Mouse (Mus musculus): Measurements from ENCODE around the gene Kif5a. TPM values are rescaled to one million over a fixed set of nuclear protein-coding genes. Genes with fewer than 3 reads are reported as not detected.

Gene Kif5a
- total RNA-seq, 2 experiments from 2014 or later = 715 to 773 TPM

DNA sequence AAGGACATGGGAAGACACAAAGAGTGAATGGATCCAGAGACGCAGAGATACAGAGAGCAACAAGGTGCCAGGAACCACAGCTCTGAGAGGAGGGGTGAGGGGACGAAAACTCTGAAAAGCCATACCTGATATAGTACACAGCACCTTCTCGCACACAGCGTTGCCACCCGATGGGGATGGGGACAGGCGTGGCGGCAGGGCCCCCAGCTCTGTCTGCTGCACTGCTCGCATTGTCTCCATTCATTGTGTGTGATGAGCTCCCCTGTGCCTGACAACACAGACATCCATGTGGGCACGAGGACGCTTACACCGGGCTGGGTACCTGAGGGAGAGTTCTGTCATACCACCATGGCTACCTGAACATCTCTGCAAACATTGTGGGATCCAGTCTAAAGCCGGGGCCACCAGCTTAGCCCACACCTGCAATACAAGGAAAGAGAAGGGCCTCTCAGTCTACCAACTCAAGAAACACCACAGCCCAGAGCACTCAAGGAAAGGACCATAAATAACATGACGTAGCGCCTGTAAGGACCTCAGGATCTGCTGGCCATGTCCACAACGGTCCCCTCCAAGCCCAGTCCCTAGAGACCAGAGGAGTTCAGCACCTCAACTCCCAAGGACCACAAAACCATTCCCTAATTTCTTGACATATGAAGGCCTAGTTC is 24.3 kb upstream of the Kif5a start:
- Histone ChIP-seq H3K4me3 (peak overlapping the region; percentile 87), H3K27ac (peak overlapping the region; percentile 97)
- DNase-seq (ENCODE audit: low spot score in 2 of 2) = no peak
- TF ChIP-seq CTCF (conservative IDR thresholded peaks at IDR 0.05) = no peak

DNA sequence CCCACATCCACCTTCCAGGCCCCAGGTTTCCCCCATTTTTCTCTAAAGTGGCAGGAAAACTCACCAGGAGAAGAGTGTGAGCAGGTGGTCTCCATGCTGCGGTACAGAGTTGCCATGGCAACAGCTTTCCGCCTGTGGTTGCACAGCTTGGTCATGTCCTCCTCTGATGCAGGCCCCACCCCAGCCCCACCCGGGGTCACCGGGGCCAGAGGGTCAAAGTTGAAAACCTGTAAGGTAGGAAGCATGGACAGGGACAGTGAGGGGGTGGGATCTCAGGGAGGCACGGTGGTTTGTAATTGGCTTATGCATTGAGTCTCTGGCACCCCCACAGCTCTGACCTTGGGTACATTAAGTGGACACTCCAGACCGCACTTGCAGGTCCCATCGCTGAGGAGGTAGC is 23.6 kb upstream of the Kif5a start:
- no peak for DNase-seq (ENCODE audit: low spot score in 2 of 2)
- Histone ChIP-seq H3K27ac (peak overlapping the region; percentile 97; the same call in 1 of the 2 replicates), H3K4me3 (peak overlapping the region; percentile 87; the same call in 1 of the 2 replicates)
- TF ChIP-seq CTCF (conservative IDR thresholded peaks at IDR 0.05) = no peak

DNA sequence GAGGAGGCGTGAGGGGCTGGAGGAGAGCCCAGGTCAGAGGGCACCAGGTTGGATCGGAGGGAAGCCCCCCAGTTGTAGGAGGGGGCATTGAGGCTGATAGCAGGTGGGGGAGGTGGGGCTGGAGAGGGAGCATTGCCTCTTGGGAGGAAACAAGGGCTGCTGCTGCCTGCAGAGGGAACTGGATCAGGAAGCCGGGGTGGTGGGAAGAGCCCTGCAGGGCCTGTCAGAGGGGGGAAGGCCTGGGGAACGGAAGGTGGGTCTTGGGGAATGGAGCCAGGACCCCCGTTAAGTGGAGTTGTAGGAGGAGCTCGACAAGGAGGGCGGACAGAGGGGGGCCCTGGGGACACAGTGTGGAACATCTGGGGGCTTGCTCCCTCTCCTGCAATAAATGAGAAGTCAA is 23.0 kb upstream of the Kif5a start:
- no peak for TF ChIP-seq CTCF (conservative IDR thresholded peaks at IDR 0.05)
- Histone ChIP-seq H3K4me3 (no peak overlapping the region), H3K27ac (peak overlapping the region; percentile 97; the same call in 1 of the 2 replicates)
- DNase-seq (ENCODE audit: low spot score in 2 of 2) = no peak

DNA sequence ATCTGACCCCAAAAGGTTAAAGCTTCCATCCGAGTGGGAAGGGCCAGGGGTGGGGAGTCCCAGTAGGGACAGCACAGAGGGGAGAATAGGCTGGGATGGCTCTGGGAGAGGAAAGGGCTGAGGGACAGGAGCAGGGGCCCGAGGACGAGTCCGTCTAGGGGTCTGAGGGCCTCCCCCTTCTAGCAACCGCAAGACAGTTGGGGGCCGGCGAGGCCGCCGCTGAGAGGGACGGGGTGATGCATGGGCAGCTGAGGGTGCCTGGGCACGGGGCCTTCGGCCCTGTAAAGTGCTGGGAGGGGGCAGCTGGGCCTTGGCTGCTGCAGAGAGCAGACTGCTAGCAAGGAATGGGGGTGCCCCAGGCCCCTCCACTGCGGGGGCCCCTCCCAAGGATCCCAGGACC is 22.5 kb upstream of the Kif5a start:
- Histone ChIP-seq H3K27ac (no peak overlapping the region), H3K4me3 (no peak overlapping the region)
- TF ChIP-seq CTCF (conservative IDR thresholded peaks at IDR 0.05) = no peak
- no peak for DNase-seq (ENCODE audit: low spot score in 2 of 2)

DNA sequence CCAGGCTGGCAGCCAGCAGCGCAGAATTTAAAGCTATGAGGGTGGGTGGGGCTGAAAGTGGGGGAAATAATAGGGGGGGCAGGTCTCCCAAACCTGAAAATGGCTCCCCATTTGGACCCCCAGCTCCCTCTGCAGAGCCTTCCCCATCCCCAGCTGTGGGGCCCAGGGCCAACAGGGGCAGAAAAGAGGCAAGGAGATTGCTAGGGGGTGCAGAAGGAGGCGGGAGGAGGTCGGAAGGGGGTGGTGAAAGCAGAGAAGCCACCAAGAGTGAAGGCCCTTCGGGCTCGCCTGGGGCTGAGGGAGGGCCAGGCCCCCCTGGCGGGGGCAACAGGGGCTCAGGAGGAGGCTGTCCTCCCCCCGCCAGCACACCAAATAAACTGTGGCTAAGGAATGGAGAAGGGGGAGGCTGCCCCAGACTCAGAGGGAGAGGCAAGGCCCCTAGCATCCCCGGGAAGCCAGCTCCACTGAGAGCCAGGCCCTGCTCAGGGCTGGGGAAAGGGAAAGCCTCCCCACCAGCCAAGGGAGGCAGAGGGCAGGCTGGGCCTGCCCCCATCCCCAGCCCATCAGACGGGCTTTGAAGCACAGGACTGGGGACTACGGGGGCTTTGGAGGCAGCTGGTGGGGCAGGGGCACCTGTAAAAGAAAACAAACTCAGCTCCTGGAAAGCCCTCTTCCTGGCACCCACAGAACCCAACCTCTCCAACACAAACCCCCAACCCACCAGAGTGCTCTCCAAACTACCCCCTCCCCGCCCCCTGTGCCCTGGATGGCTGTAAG is 21.8 kb upstream of the Kif5a start:
- Histone ChIP-seq H3K4me3 (no peak overlapping the region), H3K27ac (no peak overlapping the region)
- TF ChIP-seq CTCF (conservative IDR thresholded peaks at IDR 0.05) = no peak
- no peak for DNase-seq (ENCODE audit: low spot score in 2 of 2)

DNA sequence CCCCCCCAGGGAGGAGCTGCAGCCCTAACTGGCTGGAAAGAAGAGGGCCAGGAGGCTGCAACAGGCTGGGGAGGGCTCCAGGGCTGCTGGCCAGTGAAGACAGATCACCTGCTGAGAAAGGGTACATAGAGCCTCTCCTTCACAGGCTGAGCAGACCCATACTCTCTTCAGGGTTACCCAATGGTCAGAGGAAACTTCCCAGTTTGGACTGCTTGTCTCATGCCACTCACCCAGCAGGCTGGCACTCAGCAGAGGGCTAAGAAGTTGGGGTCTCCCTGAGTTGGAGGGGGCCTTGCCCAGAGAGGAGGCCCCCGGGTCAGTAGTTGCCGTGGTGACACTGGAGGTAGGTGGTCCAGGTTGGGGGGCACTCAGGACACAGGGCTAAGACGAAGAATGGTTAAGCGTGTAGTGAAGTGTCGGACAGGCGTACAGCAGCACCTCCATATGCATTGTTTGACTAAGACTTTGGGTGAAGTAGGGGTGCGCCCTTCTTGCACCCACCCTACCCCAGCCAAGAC is 21.0 kb upstream of the Kif5a start:
- no peak for DNase-seq (ENCODE audit: low spot score in 2 of 2)
- TF ChIP-seq CTCF (conservative IDR thresholded peaks at IDR 0.05) = no peak
- H3K4me3 ChIP-seq = no peak overlapping the region

DNA sequence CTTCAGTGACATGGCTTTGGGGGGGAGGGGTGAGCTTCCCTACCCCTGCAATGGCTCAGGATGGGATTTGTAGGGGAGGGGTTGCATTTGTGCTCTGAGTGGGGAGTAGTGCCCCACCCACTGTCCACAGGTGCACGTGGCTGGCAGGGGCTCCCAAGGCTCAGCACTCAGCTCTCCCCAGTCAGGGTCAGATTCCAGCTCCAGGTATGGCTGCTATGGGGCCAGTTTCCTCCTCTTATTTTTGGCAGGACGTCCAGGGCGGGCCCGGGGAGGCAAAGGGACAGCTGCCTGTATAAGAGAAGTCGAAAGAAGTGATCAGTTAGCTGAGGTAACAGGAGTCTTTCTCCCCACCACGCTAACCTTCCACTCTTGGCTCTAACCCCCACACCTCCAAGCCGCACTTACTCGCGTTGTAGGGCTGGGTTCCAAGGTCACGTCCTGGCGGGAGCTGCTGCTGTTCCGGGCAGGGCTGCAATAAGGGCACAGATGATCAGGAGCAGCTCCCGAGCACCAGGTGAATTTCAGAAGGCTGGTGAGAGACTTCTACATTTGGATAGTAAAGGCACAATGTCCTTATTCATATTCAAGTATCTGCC is 19.6 kb upstream of the Kif5a start:
- DNase-seq (ENCODE audit: low spot score in 2 of 2) = no peak
- no peak for TF ChIP-seq CTCF (conservative IDR thresholded peaks at IDR 0.05)

More for the DNA sequence above, 21.0 kb upstream of the Kif5a start:
- no peak overlapping the region for H3K27ac ChIP-seq

DNA sequence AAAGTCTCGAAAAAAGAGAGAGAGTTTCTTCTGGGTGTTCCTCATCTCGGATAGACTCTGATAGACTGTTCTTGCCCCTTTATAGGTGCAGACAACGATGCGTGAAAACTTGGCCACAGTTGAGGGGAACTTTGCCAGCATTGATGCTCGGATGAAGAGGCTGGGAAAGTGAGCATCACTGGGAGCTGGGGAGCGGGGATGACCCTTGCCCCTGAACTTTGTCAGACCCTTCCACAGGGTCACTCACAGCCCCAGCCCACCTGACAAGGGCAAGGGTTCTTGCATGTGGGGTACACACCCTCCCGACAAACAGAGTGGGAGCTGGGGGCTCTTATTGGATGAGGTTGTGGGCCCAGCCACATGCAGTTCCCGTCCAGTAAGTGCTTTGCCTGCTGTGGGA is 18.2 kb upstream of the Kif5a start:
- TF ChIP-seq CTCF (conservative IDR thresholded peaks at IDR 0.05) = no peak
- no peak for DNase-seq (ENCODE audit: low spot score in 2 of 2)
- no peak overlapping the region for H3K27ac ChIP-seq
- no peak overlapping the region for H3K4me3 ChIP-seq

More for the DNA sequence above, 19.6 kb upstream of the Kif5a start:
- Histone ChIP-seq H3K4me3 (no peak overlapping the region), H3K27ac (no peak overlapping the region)

DNA sequence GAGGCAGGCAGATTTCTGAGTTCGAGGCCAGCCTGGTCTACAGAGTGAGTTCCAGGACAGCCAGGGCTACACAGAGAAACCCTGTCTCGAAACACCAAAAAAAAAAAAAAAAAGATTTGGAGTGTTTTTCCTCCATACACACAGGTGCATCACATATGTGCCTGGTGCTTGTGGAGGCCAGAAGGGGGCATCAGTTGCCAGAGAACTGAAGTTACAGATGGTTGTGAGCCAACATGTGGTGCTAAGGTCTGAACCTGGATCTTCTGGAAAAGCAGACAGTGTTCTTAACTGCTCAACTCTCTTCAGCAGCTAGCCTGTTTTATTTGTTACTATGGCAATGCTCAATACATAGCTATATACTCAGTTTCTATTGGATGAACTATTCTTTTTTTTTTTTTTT is 16.6 kb upstream of the Kif5a start:
- Histone ChIP-seq H3K27ac (no peak overlapping the region), H3K4me3 (no peak overlapping the region)
- TF ChIP-seq CTCF (conservative IDR thresholded peaks at IDR 0.05) = peak; percentile 31
- no peak for DNase-seq (ENCODE audit: low spot score in 2 of 2)

DNA sequence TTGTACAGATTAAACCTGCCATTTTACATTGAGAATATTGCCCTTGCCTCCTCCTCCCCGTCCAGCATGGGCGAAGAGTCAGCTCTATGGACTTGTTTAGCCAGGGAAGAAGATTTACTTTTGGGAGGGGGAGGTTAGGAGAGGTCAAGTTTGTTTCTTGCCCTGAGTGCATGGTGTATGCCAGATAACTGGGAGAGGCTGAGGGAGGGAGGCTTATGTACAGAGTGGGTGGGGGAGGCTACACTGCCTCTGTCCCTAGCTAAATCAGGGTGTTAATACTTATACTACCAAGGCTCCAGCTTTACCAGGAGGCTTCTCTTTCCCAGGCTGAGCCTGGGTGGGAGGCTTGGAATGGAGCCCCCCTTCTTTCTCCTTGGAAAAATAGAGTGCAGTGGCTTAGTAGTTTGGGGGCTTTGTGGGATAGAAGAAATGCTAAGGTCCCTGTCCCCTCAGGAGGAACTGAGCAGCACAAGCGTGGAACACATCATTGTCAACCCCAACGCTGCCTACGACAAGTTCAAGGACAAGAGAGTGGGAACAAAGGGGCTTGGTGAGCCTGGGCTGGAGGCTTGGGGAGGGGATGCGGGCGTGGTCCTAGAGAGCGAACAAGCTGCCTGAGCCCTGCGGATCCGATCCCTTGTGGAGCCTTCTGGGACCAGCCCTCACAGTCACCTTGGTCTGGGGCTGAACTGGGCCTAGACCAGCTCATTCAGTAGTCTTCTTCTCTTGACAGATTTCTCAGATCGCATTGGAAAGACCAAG is 11.3 kb upstream of the Kif5a start:
- H3K27ac ChIP-seq = no peak overlapping the region
- no peak for TF ChIP-seq CTCF (conservative IDR thresholded peaks at IDR 0.05)
- no peak for DNase-seq (ENCODE audit: low spot score in 2 of 2)
- no peak overlapping the region for H3K4me3 ChIP-seq

DNA sequence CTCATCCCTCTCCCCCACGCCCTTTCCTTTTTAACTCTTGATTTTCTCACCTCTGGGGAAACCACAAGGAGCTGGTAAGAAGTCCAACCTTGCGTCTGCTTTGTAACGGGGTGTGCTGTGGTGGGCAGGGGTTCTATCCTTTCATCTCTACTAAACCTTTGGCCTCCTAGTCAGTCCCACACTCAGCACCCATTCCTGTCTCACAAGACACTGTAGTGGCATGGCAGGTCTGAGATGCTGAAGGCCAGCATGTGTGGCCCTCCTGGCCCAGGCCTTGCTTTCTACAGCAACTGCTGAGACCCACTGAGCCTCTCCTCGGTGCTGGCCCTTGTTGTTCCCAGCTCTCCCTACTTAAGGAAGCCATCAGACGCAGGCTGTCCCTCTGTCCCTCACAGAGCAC is 9.2 kb upstream of the Kif5a start:
- DNase-seq (ENCODE audit: low spot score in 2 of 2) = no peak
- TF ChIP-seq CTCF (conservative IDR thresholded peaks at IDR 0.05) = no peak
- Histone ChIP-seq H3K27ac (no peak overlapping the region), H3K4me3 (no peak overlapping the region)

DNA sequence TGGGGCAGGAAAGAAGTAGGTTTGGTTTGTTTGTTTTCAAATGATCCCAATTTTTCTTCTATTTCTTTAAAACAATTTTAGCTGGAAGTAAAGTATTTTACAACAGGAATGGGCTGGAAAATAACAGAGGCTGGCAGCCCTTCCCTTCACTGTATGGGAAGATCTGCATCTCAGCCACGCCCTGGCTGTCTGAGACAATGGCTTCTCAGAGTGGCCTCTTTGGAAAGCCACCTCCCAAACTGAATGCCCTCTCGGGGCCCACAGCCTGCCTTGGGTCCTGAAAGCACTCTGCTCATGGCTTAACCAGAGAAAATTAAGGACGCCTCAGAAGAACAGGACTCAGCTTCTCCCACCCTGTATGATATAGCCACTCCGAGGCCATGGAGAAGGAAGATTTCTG is 6.7 kb upstream of the Kif5a start:
- Histone ChIP-seq H3K4me3 (no peak overlapping the region), H3K27ac (peak overlapping the region; percentile 46; the same call in 1 of the 2 replicates)
- DNase-seq (ENCODE audit: low spot score in 2 of 2) = no peak
- no peak for TF ChIP-seq CTCF (conservative IDR thresholded peaks at IDR 0.05)
